Mouse (Mus musculus) thymus, postnatal 10 days (tissue): Measurements from ENCODE around the gene Rps16.
"Not testable (repeated sequence)": the region's sequence is repeated elsewhere in the genome, so short reads cannot be mapped to it uniquely, and the experiment has no call there.

ENCODE experiments used
- DNase-seq, 2 experiments: peaks; one replicate each; pipeline ENCODE4 v3.0.0; 2021; ENCODE audit warnings: low spot score in 2 of 2

Gene Rps16

GRCm38 (mm10) chr7:28373891-28374495 is 23.5 kb downstream of the Rps16 start:
- no peak for DNase-seq

DNA sequence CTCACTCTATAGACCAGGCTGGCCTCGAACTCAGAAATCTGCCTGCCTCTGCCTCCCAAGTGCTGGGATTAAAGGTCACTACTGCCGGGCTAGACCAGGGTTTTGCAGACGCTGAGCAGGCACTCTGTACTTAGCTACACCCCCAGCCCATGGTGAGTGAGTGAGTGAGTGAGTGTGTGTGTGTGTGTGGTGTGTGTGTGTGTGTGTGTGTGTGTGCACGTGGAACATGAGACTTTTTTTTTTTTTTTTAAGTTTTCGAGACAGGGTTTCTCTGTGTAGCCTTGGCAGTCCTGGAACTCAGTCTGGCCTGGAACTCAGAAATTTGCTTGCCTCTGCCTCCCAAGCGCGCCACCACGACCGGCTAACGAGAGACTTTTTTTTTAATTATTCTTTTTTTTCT is 24.2 kb downstream of the Rps16 start:
- no peak for DNase-seq

- DNase-seq: peak; percentile 93 to 94
Observed at GRCm38 (mm10) chr7:28375176-28375921, 24.9 kb downstream of the Rps16 start.

DNA sequence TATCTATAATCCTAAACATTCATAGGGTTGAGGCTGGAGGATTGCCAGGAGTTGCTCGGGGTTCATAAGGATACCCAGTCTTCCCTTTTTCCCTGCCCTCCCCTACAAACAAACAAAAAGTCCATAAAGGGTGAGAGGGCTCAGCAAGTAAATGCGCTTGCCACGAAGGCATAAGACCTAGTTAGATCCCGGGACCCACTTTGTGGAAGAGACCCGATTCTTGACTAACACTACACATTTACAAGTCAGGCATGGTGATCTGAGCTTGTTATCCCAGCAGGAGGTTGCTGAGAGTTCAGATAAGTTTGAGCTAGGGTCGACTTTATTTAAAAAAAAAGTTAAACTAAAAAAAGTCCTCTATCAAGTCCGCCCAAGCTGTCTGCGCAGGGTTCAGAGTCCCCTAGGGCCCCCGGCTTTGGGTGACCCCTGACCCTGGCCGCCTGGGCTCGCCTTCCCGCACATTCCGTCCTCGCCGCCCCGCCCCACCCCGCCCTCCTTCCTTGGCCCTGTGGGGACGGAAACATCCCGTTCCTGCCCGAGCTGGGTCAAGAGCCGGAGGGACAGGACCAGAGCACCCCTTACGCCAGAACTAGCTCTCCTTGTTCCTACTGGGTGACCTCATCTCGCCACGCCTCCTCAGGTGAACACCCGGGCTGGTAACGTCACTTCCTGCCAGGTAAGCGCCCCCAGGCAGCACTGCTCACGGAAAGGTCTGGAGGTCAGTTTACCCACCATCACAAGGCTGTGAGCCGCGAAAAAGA is 25.7 kb downstream of the Rps16 start:
- peak; percentile 34 to 48 for DNase-seq

GRCm38 (mm10) chr7:28377190-28378065 is 27.0 kb downstream of the Rps16 start:
- no peak for DNase-seq

GRCm38 (mm10) chr7:28378066-28378690 is 27.7 kb downstream of the Rps16 start:
- peak in 1 of 2 experiments; percentile 40 for DNase-seq

DNA sequence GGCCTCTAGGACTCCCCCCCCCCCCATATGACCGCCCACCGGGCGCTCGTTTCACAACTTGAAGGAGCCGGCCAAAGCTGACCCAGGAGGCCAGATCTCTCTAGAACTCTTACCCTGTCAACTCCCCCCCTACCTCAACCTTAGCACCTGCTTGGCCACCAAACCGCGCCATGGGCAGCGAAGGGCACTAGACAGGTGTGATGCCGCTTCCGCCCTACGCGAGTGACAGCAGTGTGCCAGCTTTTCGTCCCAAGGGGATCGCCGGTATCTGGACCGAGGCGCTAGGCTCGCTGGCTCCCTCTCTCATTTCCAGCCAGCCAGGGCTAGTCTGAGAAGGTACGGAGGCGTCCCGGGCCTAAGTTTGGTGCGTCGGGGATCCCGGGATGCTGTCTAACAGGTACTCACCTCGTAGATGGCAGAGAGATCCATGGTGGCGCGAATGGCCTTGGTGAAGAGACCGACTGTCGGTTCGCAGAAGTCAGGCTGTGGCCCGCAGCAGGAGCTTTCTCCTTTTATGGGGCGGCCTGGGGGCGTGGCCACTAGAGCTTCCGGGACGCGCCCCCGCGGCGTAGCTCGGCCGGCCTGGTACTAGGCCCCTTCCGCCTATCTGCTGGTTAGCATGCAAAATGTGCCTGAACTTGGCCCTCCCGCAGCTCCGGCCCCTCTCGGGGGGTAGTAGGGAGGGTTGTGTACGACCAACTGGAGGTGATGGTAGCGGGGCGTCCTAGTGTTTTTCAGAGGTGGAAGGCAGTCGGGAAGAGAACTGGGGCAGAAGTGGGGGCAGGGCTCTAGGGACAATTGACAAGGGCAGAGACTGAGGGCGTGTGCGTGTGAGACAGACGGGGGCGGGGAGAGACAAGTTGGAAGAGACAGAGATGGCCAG is 28.6 kb downstream of the Rps16 start:
- DNase-seq: peak; percentile 90 to 97

GRCm38 (mm10) chr7:28380237-28381016 is 30.0 kb downstream of the Rps16 start, which contains the start of gene Zfp36:
Zfp36 (minus strand) TSS chr7:28380253.
- DNase-seq: no peak

DNA sequence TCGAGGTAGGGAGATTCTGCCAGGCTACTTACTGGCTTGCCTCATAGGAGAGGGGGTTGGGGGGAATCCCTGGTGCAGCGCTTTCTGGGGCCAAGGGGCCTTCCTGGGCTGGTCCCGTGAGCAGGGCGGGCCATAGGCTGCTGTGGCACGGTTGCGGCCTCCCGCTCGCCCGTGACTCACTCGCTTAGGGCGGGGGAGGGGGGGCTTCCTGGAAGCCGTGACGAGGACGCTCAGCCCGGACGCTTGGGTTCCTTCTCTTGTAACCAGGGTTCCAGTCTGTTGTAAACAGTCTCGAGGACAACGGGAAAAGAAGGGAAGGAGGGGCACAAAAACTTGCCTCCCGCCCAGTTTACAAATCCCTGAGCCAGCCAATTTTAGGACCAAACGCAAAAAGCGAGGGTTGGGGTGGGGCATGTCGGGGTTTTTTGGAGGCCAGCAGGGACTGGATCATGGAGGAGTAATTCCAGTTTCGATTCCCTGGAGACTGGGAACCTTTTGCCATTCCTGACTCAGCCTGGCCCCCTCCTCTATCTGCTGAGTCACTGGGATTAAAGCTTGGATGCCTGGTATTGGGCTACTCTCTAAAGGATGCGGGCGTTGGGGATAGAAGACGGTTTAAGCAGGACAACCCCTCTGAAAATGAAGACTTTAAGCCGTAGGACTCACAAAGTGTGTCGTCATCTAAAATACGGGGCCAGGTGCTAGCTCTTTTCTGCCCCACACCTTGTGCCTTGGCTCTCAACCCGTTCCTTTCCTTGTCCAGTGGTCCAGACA is 30.8 kb downstream of the Rps16 start:
- DNase-seq: peak; percentile 77 to 82

DNA sequence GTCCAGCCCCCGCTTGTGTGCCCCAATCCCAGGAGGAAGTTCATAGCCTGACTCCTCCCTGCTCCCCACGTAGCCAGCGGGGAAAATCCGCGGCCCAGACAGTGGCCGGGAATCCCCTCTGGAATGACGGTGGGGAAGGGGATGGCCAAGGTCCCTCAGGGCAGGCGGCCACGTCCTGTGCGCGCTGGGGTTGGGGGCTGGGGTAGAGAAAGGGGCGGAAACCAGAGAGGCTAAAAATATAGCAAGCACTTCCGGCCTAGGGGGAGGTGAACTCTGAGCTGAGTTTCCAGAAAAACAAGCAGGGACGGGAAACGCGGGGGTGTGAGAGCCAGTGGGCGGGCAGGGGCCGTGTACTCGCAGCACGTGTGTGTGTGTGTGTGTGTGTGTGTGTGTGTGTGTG is 31.5 kb downstream of the Rps16 start:
- DNase-seq: peak; percentile 94

DNA sequence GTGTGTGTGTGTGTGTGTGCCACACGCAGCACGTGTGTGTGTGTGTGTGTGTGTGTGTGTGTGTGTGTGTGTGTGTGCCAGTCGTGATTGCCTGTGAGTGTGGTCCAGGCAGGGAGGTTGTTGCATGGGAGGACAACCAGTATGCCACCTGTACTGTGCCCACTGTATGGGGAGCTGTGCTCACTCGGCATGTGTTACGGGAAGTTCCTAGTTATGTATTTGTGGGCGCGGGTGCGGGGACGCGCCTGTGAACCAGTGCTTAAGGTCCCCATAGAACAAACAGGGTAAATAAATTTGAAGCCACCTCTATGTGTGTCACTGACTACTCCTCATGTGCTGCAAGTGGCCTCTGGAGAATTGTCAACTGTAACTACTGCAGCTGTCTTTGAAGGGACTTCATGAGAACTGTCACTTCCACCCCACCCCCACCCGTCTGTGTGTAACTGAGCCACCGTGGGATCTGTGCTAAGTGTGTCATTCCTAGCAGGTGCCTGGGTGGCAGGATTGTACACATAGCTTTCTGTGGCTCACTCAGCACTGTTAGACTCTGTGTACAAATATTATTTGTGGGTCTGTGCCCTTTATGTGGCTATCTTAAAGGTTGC is 32.0 kb downstream of the Rps16 start:
- peak in 1 of 2 experiments; percentile 52 for DNase-seq

DNA sequence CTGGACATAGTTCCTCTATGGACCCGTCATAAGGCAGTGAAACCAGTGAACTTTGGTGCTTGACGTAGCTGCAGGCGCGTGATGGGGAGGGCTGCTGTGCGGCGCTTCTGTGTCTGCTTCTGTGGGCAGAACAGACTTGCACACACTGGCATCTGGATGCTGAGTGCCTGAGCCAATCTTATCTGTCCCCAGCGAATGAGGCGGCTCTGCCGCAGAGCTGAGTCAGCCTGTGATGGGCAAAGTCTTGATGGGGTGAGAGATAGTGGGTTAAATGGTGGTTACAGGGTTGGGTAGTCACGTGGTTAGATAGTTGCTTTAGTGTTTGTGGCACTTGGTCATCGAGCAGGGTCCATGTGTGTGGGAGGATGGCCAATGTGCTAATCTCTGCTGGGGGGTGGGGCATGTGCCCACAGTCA is 32.5 kb downstream of the Rps16 start:
- peak; percentile 70 to 77 for DNase-seq

- DNase-seq: no peak
Observed at GRCm38 (mm10) chr7:28383606-28384005, 33.2 kb downstream of the Rps16 start.

GRCm38 (mm10) chr7:28384162-28384561 is 33.7 kb downstream of the Rps16 start:
- peak; percentile 63 to 71 for DNase-seq

DNA sequence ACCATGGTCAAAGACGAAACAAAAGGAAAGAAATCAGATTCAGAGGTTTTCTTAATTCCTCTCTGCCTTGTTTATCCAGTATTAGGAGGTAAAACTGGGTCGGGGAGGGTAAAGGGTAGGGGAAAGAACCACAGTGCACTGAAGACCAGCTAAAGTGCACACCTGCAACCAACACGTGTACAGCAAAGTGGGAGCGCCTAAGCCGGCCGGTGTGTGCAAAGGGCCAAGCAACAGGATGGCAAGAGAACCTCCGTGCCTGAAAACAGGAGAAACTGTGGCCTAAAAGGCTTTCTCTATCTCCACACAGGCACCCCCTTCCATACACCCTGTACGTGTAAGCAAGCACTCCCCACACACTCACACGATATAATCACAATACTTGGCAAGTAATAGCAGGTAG is 34.7 kb downstream of the Rps16 start:
- DNase-seq: no peak

GRCm38 (mm10) chr7:28386007-28386406 is 35.6 kb downstream of the Rps16 start:
- DNase-seq: no peak

DNA sequence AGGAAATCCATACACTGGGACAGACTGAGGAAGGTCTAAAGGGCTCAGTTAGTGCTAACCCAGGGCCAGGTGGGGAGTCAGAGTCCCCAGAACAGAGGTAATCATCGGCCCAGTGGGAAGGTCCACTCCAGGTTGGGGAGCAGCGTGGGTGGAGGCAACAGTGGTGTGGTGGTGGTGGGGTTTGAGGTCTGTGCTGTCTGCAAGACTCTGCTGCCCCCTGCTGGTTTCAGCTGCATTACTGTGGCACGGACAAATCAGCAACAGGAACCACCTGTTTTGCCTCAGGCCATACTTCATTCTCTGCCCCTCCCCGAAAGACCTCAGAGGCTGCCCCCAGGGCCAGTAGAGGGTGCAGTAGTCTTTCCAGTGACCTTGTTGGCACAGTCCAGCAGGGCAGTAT is 36.0 kb downstream of the Rps16 start:
- peak; percentile 81 to 97 for DNase-seq

- not testable (repeated sequence) for DNase-seq
Observed at GRCm38 (mm10) chr7:28386877-28387276, 36.4 kb downstream of the Rps16 start.
